Mouse (Mus musculus): ENCODE data around the gene A930002H24Rik.
"Not testable (repeated sequence)": the region's sequence is repeated elsewhere in the genome, so short reads cannot be mapped to it uniquely, and the experiment has no call there.

The A930002H24Rik gene

DNA sequence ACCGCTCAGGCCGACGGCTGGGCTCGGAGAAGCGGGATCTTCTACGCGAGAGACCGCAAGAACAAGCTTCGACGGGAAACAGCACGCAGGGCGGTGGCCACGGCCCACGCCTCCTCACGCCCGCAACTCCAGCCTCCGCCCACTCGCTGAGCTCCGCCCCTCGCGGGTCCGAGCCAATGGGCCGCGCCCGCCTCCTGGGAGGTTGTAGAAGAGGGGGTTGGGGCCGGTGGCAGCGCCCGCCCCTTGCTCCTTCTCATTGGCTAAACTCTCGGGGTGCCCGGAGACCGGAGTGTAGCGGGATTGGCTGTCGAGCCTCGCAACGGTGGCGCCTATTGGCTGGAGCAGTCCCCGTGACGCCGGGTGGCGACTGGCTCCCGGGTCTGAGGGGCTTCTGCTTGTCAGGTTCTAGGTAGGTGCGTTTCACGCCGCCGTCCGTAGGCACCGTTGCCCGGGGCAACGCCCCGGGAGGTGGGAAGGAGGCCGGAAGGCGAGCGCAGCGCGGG, at the start of gene A930002H24Rik:
Gene A930002H24Rik (minus strand): TSS at position 145 of the 503 bp plus-strand sequence.
- DNase-seq, result peak; percentile 99

DNA sequence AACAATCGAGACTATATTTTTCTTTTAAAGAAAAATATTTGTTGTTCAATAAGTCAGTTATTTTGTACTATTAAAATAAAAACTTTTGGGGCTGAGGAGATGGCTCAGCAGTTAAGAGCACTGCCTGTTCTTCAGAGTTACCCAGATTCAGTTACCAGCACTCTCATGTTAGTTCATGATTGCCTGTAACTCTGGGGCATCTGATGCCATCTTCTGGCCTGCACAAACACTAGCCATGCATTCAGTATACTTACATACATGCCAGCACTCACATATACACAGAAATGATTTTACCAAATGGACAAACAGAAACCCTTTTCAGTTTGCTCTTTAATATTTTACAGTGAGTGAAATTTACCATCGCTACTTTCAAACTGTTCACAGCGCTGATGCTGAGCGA, 45.7 kb upstream of the A930002H24Rik start:
- no peak for DNase-seq

DNA sequence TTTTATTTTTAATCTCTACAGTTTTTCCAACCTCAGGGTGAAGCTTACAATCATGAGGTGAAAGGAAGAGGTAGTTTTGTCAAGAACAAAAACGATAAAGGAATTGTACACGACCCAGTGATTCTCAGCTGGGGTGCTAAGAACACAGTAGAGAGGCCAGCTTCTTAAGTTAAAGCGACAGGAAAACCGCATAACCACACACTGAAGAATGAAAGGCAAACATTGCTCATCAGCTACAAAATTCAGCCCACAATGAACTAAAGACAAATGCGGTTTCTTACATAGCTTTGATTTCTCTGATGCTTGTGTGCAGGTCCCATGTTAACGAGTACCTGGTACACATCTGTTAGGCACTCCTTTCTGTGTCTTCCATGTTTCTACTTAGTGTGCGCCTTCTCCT, 33.5 kb upstream of the A930002H24Rik start:
- DNase-seq, result no peak

GRCm38 (mm10) chr17:63895829-63896228, 32.2 kb upstream of the A930002H24Rik start:
- no peak for DNase-seq

DNA sequence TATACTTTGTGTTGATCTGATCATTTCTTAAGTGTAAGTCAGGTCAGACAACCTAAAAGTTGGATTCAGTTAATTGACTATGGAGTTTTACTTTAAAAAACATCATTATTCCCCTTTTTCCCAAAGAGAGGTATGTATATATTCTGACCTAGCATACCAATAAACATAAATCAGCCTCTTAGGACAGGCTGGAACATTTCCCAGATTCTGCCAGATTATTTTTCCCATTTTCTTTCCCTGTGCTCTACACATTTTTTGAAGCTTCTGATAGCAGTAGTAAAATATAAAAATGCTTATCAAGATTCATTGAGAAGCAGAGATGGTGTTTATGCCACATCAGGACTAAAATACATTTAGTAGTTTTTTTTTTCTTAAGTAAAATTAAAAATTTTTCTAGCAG, 27.0 kb upstream of the A930002H24Rik start:
- DNase-seq, result no peak

DNA sequence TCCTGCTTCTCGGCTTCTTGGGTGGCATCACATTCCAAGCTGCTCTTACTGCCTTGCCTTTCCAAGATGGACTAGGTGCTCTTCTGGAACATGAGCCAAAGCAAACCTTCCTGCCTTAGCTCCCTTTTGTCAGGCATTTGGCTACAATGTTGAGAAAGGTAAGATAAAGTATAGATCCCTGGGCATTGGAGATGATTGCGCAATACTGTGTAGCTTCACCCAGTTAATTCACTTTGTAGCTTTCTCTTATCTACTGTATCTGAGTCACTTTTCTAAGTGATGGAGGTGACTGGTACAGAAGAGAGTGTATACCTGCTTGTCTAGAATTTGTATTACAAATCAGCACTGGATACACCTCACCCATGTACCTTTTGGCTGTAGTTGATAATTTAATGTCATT, 23.4 kb upstream of the A930002H24Rik start:
- no peak for DNase-seq

GRCm38 (mm10) chr17:63880009-63880408, 16.4 kb upstream of the A930002H24Rik start:
- DNase-seq, result no peak

- peak; percentile 12 for DNase-seq
Measured at GRCm38 (mm10) chr17:63878889-63879288, 15.3 kb upstream of the A930002H24Rik start.

GRCm38 (mm10) chr17:63871773-63872172, 8.2 kb upstream of the A930002H24Rik start:
- no peak for DNase-seq

GRCm38 (mm10) chr17:63864171-63864571, 580 bp upstream of the A930002H24Rik start:
- DNase-seq, result peak; percentile 72

DNA sequence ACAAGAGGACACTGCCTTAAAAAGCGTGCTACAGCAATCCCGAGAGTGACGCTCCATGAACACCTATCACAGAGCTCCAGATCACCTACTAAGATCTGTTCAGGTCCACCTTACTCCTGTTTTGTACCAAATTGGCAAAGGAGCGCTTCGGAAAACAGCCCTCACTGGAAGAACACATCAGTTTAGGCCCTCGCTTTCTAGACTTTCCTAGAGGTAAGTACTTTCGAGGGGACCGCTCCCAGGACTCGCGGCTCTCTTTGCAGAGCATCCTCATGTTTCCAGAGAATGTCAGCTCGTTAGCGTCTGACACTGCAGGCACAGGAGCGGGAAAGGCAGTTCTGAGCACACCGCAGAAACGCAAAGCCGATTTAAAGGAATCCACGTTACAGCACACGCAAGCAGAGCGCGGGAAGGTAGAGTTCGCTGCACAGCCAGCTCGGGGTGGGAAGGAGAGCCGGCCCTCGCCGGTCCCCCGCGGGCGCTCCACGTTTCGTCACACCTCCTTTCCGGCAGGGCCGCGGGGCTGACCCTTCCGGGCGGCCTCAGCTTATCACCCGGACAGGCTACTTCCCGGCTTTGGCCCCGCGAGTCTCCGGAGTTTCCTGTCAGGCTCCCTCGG, 470 bp downstream of the A930002H24Rik start, which contains the start of gene Fer:
Gene Fer (plus strand): TSS at position 51 of the 619 bp plus-strand sequence.
- no peak for DNase-seq

- no peak for DNase-seq
Measured at GRCm38 (mm10) chr17:63862399-63862798, 1.2 kb downstream of the A930002H24Rik start.

GRCm38 (mm10) chr17:63860988-63861387, 2.6 kb downstream of the A930002H24Rik start:
- DNase-seq, result peak; percentile 49

GRCm38 (mm10) chr17:63857023-63857544, 6.5 kb downstream of the A930002H24Rik start:
- DNase-seq, result no peak

DNA sequence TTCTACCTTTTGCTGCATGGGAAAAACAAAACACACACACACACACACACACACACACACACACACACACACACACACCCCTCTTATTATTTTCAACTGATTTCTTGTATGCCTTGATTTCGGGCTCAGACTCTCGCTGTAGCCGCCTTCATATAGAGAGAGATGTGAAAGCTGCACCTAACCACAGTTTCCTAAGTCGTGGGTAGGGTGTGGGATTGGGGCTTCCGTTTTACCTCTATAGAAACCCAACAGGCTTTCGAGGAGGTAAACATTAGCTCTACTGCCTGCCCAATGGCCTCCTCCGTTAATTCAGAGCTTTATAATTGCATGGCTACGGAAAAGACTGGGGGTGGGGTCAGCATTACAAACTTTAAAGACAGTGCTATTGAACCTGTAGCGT, 13.6 kb downstream of the A930002H24Rik start:
- no peak for DNase-seq

- peak; percentile 96 for DNase-seq
Measured at GRCm38 (mm10) chr17:63849566-63849965, 14.0 kb downstream of the A930002H24Rik start.

DNA sequence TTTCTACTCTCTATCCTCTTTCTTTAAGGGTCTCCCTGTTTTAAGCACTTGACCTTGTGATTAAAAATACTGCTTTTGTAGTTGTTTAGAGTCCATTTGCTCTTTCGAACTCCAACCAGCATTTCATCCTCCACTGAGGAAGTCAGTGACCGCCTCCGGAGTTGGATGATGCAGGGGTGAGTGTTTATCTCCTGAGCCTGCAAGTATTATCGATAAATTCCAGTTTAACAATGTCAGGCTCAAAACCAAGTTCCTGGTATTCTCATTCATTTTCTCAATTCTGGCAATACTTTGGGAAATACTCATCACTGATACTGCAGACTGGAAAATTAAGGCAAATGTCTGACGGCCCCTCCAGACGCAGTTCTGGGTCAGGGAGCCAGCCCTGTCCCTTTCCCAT, 14.4 kb downstream of the A930002H24Rik start:
- no peak for DNase-seq

DNA sequence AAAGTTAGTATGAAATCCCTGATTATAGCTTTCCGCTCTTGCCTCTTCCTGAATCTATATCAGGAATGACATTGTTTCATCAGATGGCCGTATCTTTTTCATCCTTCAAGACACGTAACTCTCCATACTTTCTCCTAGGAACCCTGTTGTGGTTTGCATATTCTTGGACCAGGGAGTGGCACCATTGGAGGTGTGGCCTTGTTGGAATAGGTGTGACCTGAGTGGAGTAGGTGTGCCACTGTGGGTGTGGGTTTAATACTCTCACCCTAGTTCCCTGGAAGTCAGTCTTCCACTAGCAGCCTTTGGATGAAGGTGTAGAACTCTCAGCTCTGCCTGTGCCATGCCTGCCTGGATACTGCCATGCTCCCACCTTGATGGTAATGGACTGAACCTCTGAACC, 17.8 kb downstream of the A930002H24Rik start:
- DNase-seq, result not testable (repeated sequence)

DNA sequence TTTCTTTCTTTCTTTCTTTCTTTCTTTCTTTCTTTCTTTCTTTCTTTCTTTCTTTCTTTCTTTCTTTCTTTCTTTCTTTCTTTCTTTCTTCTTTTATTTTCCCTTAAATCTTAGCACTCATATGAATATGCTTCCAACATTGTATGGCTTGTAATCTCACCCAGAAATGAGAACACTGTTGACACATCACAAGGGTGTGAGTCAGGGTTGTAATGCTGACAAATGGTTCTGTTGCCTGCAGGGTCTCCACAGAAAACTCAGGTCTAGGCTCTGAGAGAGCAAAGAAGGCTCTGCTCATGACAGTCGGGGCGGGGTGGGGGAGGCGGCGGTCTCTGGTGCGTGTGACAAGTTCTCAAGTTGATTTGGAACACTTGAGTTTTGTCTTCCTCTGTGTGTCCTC, 18.7 kb downstream of the A930002H24Rik start:
- DNase-seq, result no peak

- no peak for DNase-seq
Measured at GRCm38 (mm10) chr17:63842226-63842625, 21.4 kb downstream of the A930002H24Rik start.

- no peak for DNase-seq
Measured at GRCm38 (mm10) chr17:63839636-63840269, 23.8 kb downstream of the A930002H24Rik start.

DNA sequence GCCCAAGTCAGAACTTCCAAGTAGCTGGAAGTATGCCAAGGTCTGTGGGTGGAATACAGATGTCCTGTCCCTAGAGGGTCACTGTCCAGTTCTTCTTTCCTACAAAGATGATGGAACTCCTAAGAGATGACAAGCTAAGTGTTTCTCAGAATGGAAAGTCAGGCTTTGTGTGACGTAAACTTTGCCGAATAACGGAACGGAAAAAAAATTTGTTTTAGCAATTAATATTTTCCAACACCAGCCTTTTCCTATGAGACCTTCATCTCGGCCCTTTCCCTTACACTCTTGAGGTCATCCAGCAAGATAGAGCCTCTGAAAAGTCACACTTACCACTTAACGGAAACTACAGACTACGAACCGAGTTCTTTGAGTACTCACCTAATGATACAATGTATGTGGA, 25.4 kb downstream of the A930002H24Rik start:
- no peak for DNase-seq

GRCm38 (mm10) chr17:63836641-63837040, 26.9 kb downstream of the A930002H24Rik start:
- no peak for DNase-seq

DNA sequence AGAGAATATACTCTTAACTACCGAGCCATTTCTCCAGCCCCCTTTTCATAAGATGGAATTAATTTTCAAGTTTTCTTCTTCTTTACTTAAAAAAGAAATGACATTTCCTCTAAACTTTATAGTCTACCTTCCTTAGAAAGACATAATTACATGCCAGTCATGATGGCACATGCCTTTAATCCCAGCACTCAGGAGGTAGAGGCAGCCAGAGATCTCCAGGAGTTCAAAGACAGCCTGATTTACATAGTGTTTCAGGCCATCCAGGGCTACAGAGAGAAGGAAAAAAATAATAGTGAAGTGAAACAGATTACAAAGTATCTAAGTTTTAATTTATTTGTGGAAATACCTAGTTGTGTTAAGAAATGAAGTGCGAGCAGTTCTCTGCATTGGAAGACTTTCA, 27.4 kb downstream of the A930002H24Rik start:
- no peak for DNase-seq

Data from embryo, embryonic 11 days (tissue).